Mouse (Mus musculus) heart, adult 2 months (tissue): Measurements from ENCODE around the gene Moap1. TPM values are rescaled to one million over a fixed set of nuclear protein-coding genes. Genes with fewer than 3 reads are reported as not detected.
A peak's percentile ranks its signal among the peaks of the same experiment; 100 is the strongest.

Experiments
- DNase-seq, 2 experiments: peaks; one replicate each; pipeline ENCODE4 v3.0.0; 2021
- H3K27ac ChIP-seq: fragments of 200-600 bp; 2 replicates; pipeline ENCODE4 v1.8.1; 2022
- H3K27me3 ChIP-seq: fragments of 200-500 bp; 2 replicates; pipeline ENCODE4 v1.6.1; 2012; ENCODE audit warnings: mild to moderate bottlenecking, low read length, inconsistent platforms, mixed read lengths; ENCODE audit not compliant: control insufficient read depth, insufficient read depth
- H3K36me3 ChIP-seq: fragments of 200-500 bp; 2 replicates; pipeline ENCODE4 v1.6.1; 2012; ENCODE audit warnings: low read length, inconsistent platforms; ENCODE audit not compliant: control insufficient read depth, insufficient read depth
- H3K4me1 ChIP-seq: fragments of 200-500 bp; 2 replicates; pipeline ENCODE4 v1.6.1; 2011; ENCODE audit warnings: low read length; ENCODE audit not compliant: control insufficient read depth, insufficient read depth
- H3K4me3 ChIP-seq: fragments of 200-600 bp; 2 replicates; pipeline ENCODE4 v1.8.1; 2022
- H3K79me2 ChIP-seq: fragments of 200-500 bp; replicated peaks from 2 replicates; pipeline ENCODE4 v1.6.1; 2012; ENCODE audit warnings: mild to moderate bottlenecking, inconsistent platforms, low read length, moderate library complexity, mixed read lengths; ENCODE audit not compliant: control insufficient read depth, insufficient read depth
- H3K9ac ChIP-seq: fragments of 200-500 bp; 2 replicates; pipeline ENCODE4 v1.6.1; 2012; ENCODE audit warnings: low read depth, mild to moderate bottlenecking, control low read depth, inconsistent platforms, low read length, mixed read lengths
- CTCF ChIP-seq: fragments of 200-600 bp; IDR thresholded peaks from 2 replicates; pipeline ENCODE4 v1.8.1; 2022; ENCODE audit warnings: antibody characterized with exemption, mild to moderate bottlenecking, moderate library complexity
- EP300 ChIP-seq: fragments of 200-500 bp; IDR thresholded peaks from 2 replicates; pipeline ENCODE4 v1.6.1; 2011; ENCODE audit warnings: low read depth, low read length, control low read depth; ENCODE audit not compliant: insufficient read depth
- POLR2A ChIP-seq: fragments of 200-500 bp; IDR thresholded peaks from 2 replicates; pipeline ENCODE4 v1.6.1; 2011; ENCODE audit warnings: mild to moderate bottlenecking, low read depth, low read length, control low read depth; ENCODE audit not compliant: insufficient read depth
- WGBS: fragments of 180-500 bp; shearing (Covaris S2); methylation state at CpG from one replicate; pipeline ENCODE4 v1.1.7; 2018; 5-methylcytosine and 5-hydroxymethylcytosine counted together
- intact Hi-C: fragments of 180-260 bp; cut with DNase I; formaldehyde crosslinking; loops from one replicate; pipeline ENCODE4 v1.15.1; 2025
- long read RNA-seq: library from polyadenylated mRNA; stranded (forward); transcript quantifications from one replicate; pipeline ENCODE4 v2.0.0, GENCODE M21; 2021
- polyA plus RNA-seq: library from polyadenylated mRNA; depleted of rRNA; stranded (reverse); fragments of >200 nt; gene quantifications from 2 replicates; pipeline ENCODE4 v1.2.3, GENCODE M21; 2012; rRNA removed
- total RNA-seq, 2 experiments: library from RNA; stranded (reverse); gene quantifications; 2 replicates each; pipeline ENCODE4 v1.2.3; 2021

Moap1 gene
- total RNA-seq, result 1 to 10 TPM; 7.0 to 7.5 TPM
- polyA plus RNA-seq, result 0.51 TPM in 1 of 2 replicates, not detected in the other
- long read RNA-seq, transcript Moap1-202 (2 exons, 1,284 nt), result major isoform, 8 of 8 reads
- long read RNA-seq, partial matches to known transcripts, result 0 of 8 reads
- long read RNA-seq, other reads (novel, unspliced or antisense), result 0 of 8 reads

DNA sequence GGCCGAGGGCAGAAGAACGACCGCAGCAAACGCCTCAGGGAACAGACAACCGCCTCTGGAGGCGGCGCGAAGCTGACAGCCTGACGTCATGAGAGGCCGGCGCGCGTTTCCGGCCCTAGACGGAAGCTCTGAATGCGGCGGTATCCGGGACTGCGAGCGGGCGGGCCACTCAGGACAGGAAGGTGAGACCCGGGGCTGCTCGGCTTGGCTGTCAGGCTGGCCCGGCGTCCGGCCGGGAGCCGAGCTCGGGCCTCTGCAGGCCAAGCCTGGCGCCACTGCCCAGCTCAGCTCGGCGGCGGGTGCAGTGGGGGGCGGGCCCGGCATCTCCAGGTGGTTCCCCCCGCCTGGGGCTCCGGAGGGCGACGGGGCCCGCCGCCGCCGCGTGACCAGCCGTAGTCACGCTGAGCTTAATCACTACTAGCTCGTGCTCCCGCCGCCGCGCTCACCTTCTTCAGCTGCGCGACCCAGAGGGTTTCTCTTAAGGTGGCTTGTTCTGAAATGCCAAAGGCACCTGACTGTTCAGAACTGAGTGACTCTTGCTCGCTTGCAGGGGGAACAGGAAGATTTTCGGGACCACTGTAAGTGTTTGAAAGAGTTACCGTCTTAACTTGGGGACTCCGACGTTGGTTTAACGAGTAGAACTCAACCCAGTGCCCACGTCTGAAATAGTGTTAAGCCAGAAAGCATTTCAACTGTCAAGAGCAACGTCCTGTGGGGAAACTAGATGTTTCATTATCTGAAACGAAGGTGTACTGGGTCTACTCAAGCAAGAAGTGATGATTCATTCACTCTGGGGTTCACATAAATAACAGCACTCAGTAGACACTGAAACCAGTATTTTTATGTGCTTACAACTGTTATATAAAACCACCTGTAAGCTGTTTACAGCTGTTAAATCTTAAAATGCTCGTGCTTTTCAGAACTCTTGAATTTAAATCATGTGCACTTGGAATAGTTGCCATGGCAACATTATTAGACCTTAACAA is at the start of gene Moap1, which contains the start of gene Tmem251:
Gene Moap1, minus strand, starts transcription at position 73 of the 986 bp plus-strand sequence.
Gene Tmem251, plus strand, starts transcription at position 174 of the 986 bp plus-strand sequence.
- Histone ChIP-seq H3K27me3 (no peaks in the 10 kb centered on the region), H3K27ac (peak within 1 kb of the TSS; percentile 89), H3K79me2 (no peaks in the 10 kb centered on the region; the same call in 1 of the 2 replicates), H3K9ac (peak within 1 kb of the TSS; percentile 96), H3K4me3 (peak within 1 kb of the TSS; percentile 89), H3K36me3 (peaks cover 11% of the 10 kb centered on the region), H3K4me1 (peaks cover 4% of the 10 kb centered on the region)
- DNase-seq, result peak; percentile 92 to 94
- intact Hi-C loops, result loop anchor here (1.0 to 5.0 kb wide), 3 partner anchors 13 to 133 kb away; partner anchors contain the start of genes Btbd7, Gm28051, Gon7 and Ubr7
- WGBS, result under 1% methylated on average over 62 of the region's 63 CpGs
- peak; percentile 78 for TF ChIP-seq POLR2A
- TF ChIP-seq CTCF, result peak; percentile 49
- TF ChIP-seq EP300, result no peak

DNA sequence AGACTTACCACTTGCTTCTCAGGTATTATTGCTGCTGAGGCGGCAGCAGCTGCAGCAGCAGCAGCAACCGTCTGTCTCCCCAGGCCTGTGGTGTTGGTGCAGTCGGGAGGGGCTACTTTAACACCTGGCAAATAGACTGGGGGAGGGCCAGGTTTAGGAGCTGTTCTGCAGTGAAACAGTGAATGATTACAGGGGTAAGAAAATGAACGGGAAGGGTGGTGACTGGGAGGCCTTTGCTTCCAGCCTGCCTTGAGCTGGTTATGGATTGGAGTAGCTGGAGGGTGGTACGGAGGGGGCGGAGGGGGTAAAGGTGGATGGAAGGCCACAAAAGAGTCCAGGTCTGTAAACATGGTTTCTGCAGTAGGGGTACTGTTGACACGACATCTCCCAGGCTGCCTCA is 44.5 kb upstream of the Moap1 start:
- Histone ChIP-seq H3K27ac (no peak overlapping the region), H3K36me3 (peaks cover 1% of the 10 kb centered on the region), H3K9ac (no peak overlapping the region), H3K4me1 (no peaks in the 10 kb centered on the region), H3K4me3 (no peak overlapping the region), H3K27me3 (no peaks in the 10 kb centered on the region), H3K79me2 (no peaks in the 10 kb centered on the region; the same call in 1 of the 2 replicates)
- TF ChIP-seq EP300 (no peak), POLR2A (no peak), CTCF (no peak)
- intact Hi-C loops, result loop anchor here (10.0 kb wide), 1 partner anchor 277 kb away; no protein-coding TSS in a partner anchor
- WGBS, result 91% methylated on average over 7 of the region's 7 CpGs
- no peak for DNase-seq

DNA sequence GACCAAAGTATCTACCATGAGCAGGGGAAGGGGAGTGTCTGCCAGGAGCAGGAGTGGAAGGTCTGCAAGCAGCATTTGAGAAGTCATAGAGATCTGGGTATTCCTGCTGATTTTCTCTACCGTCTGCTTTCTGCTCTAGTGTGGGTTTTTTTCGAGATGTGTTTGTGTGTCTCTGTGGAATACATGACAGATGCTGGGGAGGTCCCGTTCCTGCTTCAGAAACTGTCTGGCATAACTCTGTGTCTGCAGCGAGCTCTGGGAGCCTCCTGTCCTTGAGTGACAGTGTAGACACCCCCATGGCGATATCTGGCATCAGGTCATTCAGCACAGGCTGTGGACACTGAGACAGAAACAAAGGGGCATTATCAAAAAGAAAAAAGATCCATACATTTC is 42.1 kb upstream of the Moap1 start:
- Histone ChIP-seq H3K27ac (no peak overlapping the region), H3K27me3 (no peaks in the 10 kb centered on the region), H3K36me3 (no peaks in the 10 kb centered on the region; the same call in 1 of the 2 replicates), H3K9ac (no peak overlapping the region), H3K4me3 (no peak overlapping the region), H3K79me2 (no peaks in the 10 kb centered on the region; the same call in 1 of the 2 replicates), H3K4me1 (no peaks in the 10 kb centered on the region)
- WGBS, result 85% methylated on average over 5 of the region's 5 CpGs
- intact Hi-C loops, result loop anchor here (10.0 kb wide), 1 partner anchor 279 kb away; no protein-coding TSS in a partner anchor
- DNase-seq, result no peak
- TF ChIP-seq CTCF, result no peak
- no peak for TF ChIP-seq POLR2A
- TF ChIP-seq EP300, result no peak

DNA sequence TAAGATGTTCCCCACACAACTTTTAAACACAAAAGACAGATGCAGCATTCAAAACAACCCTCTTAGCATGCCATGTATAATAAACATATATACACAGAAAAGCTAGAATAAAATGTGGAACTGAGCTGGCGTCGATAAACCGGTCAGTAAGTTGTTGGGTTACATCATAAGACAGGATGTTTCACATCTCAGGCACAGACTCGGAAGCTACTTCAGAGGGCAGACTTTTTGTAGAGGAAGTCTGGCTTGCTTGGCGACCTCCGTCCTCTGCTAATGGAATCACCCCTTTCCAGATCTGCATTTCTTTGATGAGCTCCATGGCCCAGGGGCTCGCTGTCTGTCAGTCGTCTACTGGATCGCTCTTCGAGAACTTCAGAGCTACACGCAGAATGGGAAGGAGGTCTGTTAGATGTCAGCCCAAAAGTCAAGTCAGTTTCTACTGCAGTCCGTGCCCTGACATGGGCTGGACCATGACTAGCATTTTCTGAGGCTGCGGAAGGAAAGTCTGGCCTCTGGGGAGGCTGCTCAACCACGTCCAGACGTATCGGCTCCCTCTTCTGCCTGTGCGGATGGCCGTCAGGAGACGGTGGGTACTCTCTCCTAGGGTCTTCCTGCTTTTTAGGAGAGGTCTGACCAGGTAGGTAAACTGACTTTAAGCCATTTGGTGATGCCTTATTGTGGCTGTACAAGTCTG is 41.6 kb upstream of the Moap1 start:
- H3K27ac ChIP-seq, result no peak overlapping the region
- TF ChIP-seq POLR2A, result no peak
- H3K36me3 ChIP-seq, result no peaks in the 10 kb centered on the region; the same call in 1 of the 2 replicates
- H3K9ac ChIP-seq, result no peak overlapping the region
- no peaks in the 10 kb centered on the region for H3K27me3 ChIP-seq
- WGBS, result 82% methylated on average over 19 of the region's 19 CpGs
- no peaks in the 10 kb centered on the region for H3K4me1 ChIP-seq
- no peak overlapping the region for H3K4me3 ChIP-seq
- no peaks in the 10 kb centered on the region; the same call in 1 of the 2 replicates for H3K79me2 ChIP-seq
- DNase-seq, result no peak
- intact Hi-C loops, result loop anchor here (10.0 kb wide), 1 partner anchor 280 kb away; no protein-coding TSS in a partner anchor

DNA sequence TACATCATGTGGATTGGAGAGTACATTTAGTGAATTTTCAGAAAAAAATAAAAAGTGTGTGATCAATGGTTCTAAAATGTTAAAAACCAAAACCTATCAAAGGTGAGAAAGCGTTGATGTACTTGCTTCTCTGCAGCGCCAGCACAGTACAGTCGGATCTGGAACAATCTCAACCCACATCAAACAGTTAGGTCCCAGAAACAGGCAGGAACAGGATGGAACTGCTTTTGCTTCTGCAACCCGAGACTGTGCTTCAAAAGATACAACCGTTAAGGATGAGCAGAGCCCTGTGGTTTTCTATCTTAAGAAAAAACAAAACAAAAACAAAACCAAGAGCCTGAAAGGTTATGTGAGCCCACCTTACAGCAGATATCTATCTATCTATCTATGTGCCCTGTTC is 39.4 kb upstream of the Moap1 start:
- Histone ChIP-seq H3K4me1 (no peaks in the 10 kb centered on the region), H3K36me3 (no peaks in the 10 kb centered on the region; the same call in 1 of the 2 replicates)
- 86% methylated on average over 5 of the region's 5 CpGs for WGBS

More for the DNA sequence above, 39.4 kb upstream of the Moap1 start:
- intact Hi-C loops, result loop anchor here (10.0 kb wide), 1 partner anchor 282 kb away; no protein-coding TSS in a partner anchor
- H3K27me3 ChIP-seq, result no peaks in the 10 kb centered on the region
- no peaks in the 10 kb centered on the region for H3K79me2 ChIP-seq
- no peak overlapping the region for H3K9ac ChIP-seq
- H3K4me3 ChIP-seq, result no peak overlapping the region
- no peak for DNase-seq
- no peak overlapping the region for H3K27ac ChIP-seq
- TF ChIP-seq EP300 (no peak), CTCF (no peak), POLR2A (no peak)
